Comparison of ENCODE assay signal across 23 mouse cellular contexts in the genomic region with DNA sequence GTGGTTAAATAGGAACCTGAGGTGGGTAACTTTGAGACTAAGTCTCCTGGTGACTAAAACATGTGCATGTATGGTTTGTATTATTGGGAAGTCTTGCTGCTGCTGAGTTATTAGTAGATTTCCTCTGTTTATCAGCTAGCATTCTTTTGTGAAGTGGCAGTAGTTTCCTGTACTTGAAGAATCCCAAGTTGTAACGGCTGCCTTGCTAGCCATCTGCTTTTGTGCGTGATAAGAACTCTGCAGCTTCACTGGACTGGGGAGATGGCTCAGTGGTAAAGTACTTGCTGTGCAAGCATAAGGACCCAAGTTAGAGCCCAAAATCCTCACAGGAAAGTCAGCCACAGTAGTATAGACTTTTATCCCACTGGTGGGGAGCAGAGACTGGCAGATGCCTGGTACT. TPM values are rescaled to one million over a fixed set of nuclear protein-coding genes. Genes with fewer than 3 reads are reported as not detected.
DNase-seq lines count a peak whose midpoint lies in the region; ATAC-seq and TF ChIP-seq lines count a peak whose summit lies in the region.
"Had no signal": no experiment of that assay in that cellular context is flagged by ENCODE, and none has a peak within 500 bp of the region (broad histone marks: within the 10 kb centered on the region; RNA-seq: fewer than 3 reads in every experiment).

No protein-coding gene starts in this region.

- DNase-seq in heart, adult 8-10 months (ENCODE audit: low spot score) = no peak
- DNase-seq in lung, postnatal 36 days = peak; percentile 15
- no peak for DNase-seq in lung, postnatal 0 days (ENCODE audit: low spot score)
- DNase-seq in liver, embryonic 14.5 days (ENCODE audit: low read depth in 3 of 3, low spot score in 3 of 3) = no peak
- no peak for DNase-seq in kidney, postnatal 10 days
- no peak for DNase-seq in kidney, adult 2 months
- DNase-seq: adrenal gland, postnatal 25 days; cerebellum, adult 9-11 months; gastrocnemius, postnatal 14 days; heart, adult 18-20 months; heart, postnatal 10 days; kidney, postnatal 4 days; right cerebral cortex, adult 18-20 months; right cerebral cortex, postnatal 4 days; thymus, postnatal 14 days had no signal

- TF ChIP-seq POLR2A in kidney, adult 2 months (IDR thresholded peaks at IDR 0.05; ENCODE audit: low read depth, low read length) = no peak

- H3K4me2 ChIP-seq in heart, embryonic 13.5 days = no peak overlapping the region
- no peak overlapping the region for H3K4me2 ChIP-seq in lung, postnatal 0 days (replicated peaks; ENCODE audit: low read depth, low read length)
- H3K4me2 ChIP-seq in liver, embryonic 14.5 days (ENCODE audit: low read depth) = no peak overlapping the region
- H3K4me2 ChIP-seq: forebrain, embryonic 15.5 days; limb, embryonic 13.5 days; neural tube, embryonic 15.5 days had no signal

- ATAC-seq in heart, embryonic 13.5 days (ENCODE audit: extremely low read depth, insufficient number of reproducible peaks, low FRiP score, low TSS enrichment) = no peak
- ATAC-seq in lung, postnatal 0 days = no peak
- 0 out of 2 replicates have a peak, but pooled peaks have one; percentile 57 for ATAC-seq in liver, embryonic 14.5 days (ENCODE audit: insufficient read depth)
- ATAC-seq: CD4-positive, CD25-positive, alpha-beta regulatory T cell, adult 4 months; forebrain, embryonic 15.5 days; inflammation-experienced regulatory T-cells, adult 6 months had no signal

- H3K27ac ChIP-seq in heart, embryonic 13.5 days (replicated peaks) = 0 out of 2 replicates have a peak overlapping the region, but pooled peaks have one; percentile 17
- H3K27ac ChIP-seq in lung, postnatal 0 days (ENCODE audit: low read length) = no peak overlapping the region
- no peak overlapping the region for H3K27ac ChIP-seq in liver, embryonic 14.5 days
- no peak overlapping the region for H3K27ac ChIP-seq in kidney, adult 2 months (ENCODE audit: insufficient read depth, low read depth, low read length)
- H3K27ac ChIP-seq: embryonic facial prominence, embryonic 10.5 days; forebrain, embryonic 15.5 days; limb, embryonic 13.5 days; midbrain, embryonic 10.5 days; neural tube, embryonic 15.5 days had no signal

- no peak for TF ChIP-seq EP300 in lung, postnatal 0 days (IDR thresholded peaks at IDR 0.05)
- peak; percentile 34; the same call in 1 of the 2 replicates for TF ChIP-seq EP300 in liver, embryonic 14.5 days (IDR thresholded peaks at IDR 0.05; ENCODE audit: low read depth)

- H3K9ac ChIP-seq in heart, embryonic 13.5 days = no peak overlapping the region
- no peak overlapping the region for H3K9ac ChIP-seq in lung, postnatal 0 days (replicated peaks; ENCODE audit: low read depth)
- H3K9ac ChIP-seq in liver, embryonic 14.5 days (replicated peaks) = no peak overlapping the region
- H3K9ac ChIP-seq: forebrain, embryonic 15.5 days; limb, embryonic 13.5 days; neural tube, embryonic 15.5 days had no signal

- peaks cover 72% of the 10 kb centered on the region for H3K36me3 ChIP-seq in heart, embryonic 13.5 days
- H3K36me3 ChIP-seq in lung, postnatal 0 days (ENCODE audit: insufficient read depth, low read length) = peaks cover 28% of the 10 kb centered on the region; the same call in 1 of the 2 replicates
- peaks cover 40% of the 10 kb centered on the region for H3K36me3 ChIP-seq in liver, embryonic 14.5 days (replicated peaks; ENCODE audit: control insufficient read depth, insufficient read depth, low read depth)
- H3K36me3 ChIP-seq in kidney, adult 2 months (ENCODE audit: control insufficient read depth, insufficient read depth, low read length) = peaks cover 5% of the 10 kb centered on the region

- no peak for TF ChIP-seq CTCF in lung, postnatal 0 days (IDR thresholded peaks at IDR 0.05)
- TF ChIP-seq CTCF in liver, embryonic 14.5 days (IDR thresholded peaks at IDR 0.05; ENCODE audit: low read depth) = no peak
- TF ChIP-seq CTCF in kidney, adult 2 months (conservative IDR thresholded peaks at IDR 0.05; ENCODE audit: insufficient read depth, insufficient read length, low read depth, low read length) = no peak

- peaks cover 15% of the 10 kb centered on the region for H3K4me1 ChIP-seq in heart, embryonic 13.5 days
- H3K4me1 ChIP-seq in lung, postnatal 0 days (ENCODE audit: insufficient read depth, low read depth, low read length) = no peaks in the 10 kb centered on the region
- H3K4me1 ChIP-seq in liver, embryonic 14.5 days (replicated peaks; ENCODE audit: control insufficient read depth in 2 of 2, insufficient read depth in 2 of 2, low read length in 1 of 2) = peaks cover 2 to 8% of the 10 kb centered on the region in 2 experiments
- H3K4me1 ChIP-seq in kidney, adult 2 months (ENCODE audit: control insufficient read depth, insufficient read depth, low read length) = no peaks in the 10 kb centered on the region

- H3K9me3 ChIP-seq in heart, embryonic 13.5 days = no peaks in the 10 kb centered on the region
- no peaks in the 10 kb centered on the region for H3K9me3 ChIP-seq in lung, postnatal 0 days (ENCODE audit: low read length)
- no peaks in the 10 kb centered on the region for H3K9me3 ChIP-seq in liver, embryonic 14.5 days (ENCODE audit: control insufficient read depth, low read length)
- H3K9me3 ChIP-seq: embryonic facial prominence, embryonic 10.5 days; forebrain, embryonic 15.5 days; limb, embryonic 13.5 days; midbrain, embryonic 10.5 days; neural tube, embryonic 15.5 days had no signal

- no peak overlapping the region for H3K4me3 ChIP-seq in heart, embryonic 13.5 days
- H3K4me3 ChIP-seq in lung, postnatal 0 days (ENCODE audit: low read depth, low read length) = no peak overlapping the region
- no peak overlapping the region for H3K4me3 ChIP-seq in liver, embryonic 14.5 days (ENCODE audit: insufficient read depth in 1 of 2, low read depth in 2 of 2, low read length in 2 of 2)
- H3K4me3 ChIP-seq in kidney, adult 2 months (ENCODE audit: insufficient read depth, low read depth, low read length) = no peak overlapping the region
- H3K4me3 ChIP-seq: embryonic facial prominence, embryonic 10.5 days; forebrain, embryonic 15.5 days; limb, embryonic 13.5 days; midbrain, embryonic 10.5 days; neural tube, embryonic 15.5 days had no signal

- WGBS in heart, embryonic 13.5 days = 28% methylated on average over 2 of the region's 2 CpGs
- 46% methylated on average over 2 of the region's 2 CpGs for WGBS in lung, postnatal 0 days
- WGBS in liver, embryonic 14.5 days (ENCODE audit: insufficient replicate concordance) = 20% methylated on average over 2 of the region's 2 CpGs
- WGBS in kidney, adult 2 months = 68% methylated on average over 2 of the region's 2 CpGs

- no peaks in the 10 kb centered on the region for H3K27me3 ChIP-seq in heart, embryonic 13.5 days (replicated peaks)
- H3K27me3 ChIP-seq in lung, postnatal 0 days (replicated peaks; ENCODE audit: insufficient read depth, low read length) = no peaks in the 10 kb centered on the region
- H3K27me3 ChIP-seq in liver, embryonic 14.5 days (ENCODE audit: control insufficient read depth, insufficient read depth, low read length) = no peaks in the 10 kb centered on the region
- H3K27me3 ChIP-seq in kidney, adult 2 months (replicated peaks; ENCODE audit: control insufficient read depth, insufficient read depth, low read length) = no peaks in the 10 kb centered on the region
- H3K27me3 ChIP-seq: forebrain, embryonic 15.5 days; limb, embryonic 13.5 days; neural tube, embryonic 15.5 days had no signal

RNA-seq across cellular contexts. Expression of gene Ccdc174, which starts 6.0 kb away (rescaled TPM):
- 22.3 and 24.0 TPM in 2 replicates for polyA plus RNA-seq in heart, embryonic 13.5 days (2015; fragmentation: Nextera tagmentation; extraction: Ambion mirVana)
- 10 to 100 TPM in 2 of 4 experiments, 1 to 10 TPM in 2; 6.9 to 14.2 (median 9.4) TPM for total RNA-seq in heart, adult 8-10 months (2022)
- polyA plus RNA-seq in lung, postnatal 0 days (2015; fragmentation: Nextera tagmentation; extraction: Ambion mirVana) = 32.2 and 32.7 TPM in 2 replicates
- 3.6 and 6.8 TPM in 2 replicates for polyA plus RNA-seq in liver, embryonic 14.5 days (2012; rRNA removed)
- polyA plus RNA-seq in liver, embryonic 14.5 days (2014; fragmentation: Nextera tagmentation; extraction: Ambion mirVana) = 10.9 and 13.9 TPM in 2 replicates
- 3.3 and 4.2 TPM in 2 replicates for polyA plus RNA-seq in kidney, adult 2 months (2012; rRNA removed)

RNA-seq across cellular contexts. Expression of gene 4930590J08Rik, which starts 18.8 kb away (rescaled TPM):
- polyA plus RNA-seq in heart, embryonic 13.5 days (2015; fragmentation: Nextera tagmentation; extraction: Ambion mirVana) = 0.15 and 0.27 TPM in 2 replicates
- under 1 TPM; 0.14 to 0.83 (median 0.63) TPM for total RNA-seq in heart, adult 8-10 months (2022)
- polyA plus RNA-seq in lung, postnatal 0 days (2015; fragmentation: Nextera tagmentation; extraction: Ambion mirVana) = 0.19 TPM in 2 replicates
- polyA plus RNA-seq in liver, embryonic 14.5 days (2012; rRNA removed) = 0.06 and 0.17 TPM in 2 replicates
- polyA plus RNA-seq in liver, embryonic 14.5 days (2014; fragmentation: Nextera tagmentation; extraction: Ambion mirVana) = 0.11 TPM in 1 of 2 replicates, not detected in the other
- 0.19 and 0.26 TPM in 2 replicates for polyA plus RNA-seq in kidney, adult 2 months (2012; rRNA removed)

RNA-seq across cellular contexts. Expression of gene Grip2, which starts 56.8 kb away (rescaled TPM):
- polyA plus RNA-seq in heart, embryonic 13.5 days (2015; fragmentation: Nextera tagmentation; extraction: Ambion mirVana) = 6.7 and 7.4 TPM in 2 replicates
- total RNA-seq in heart, adult 8-10 months (2022) = 10 to 100 TPM in 1 of 4 experiments, 1 to 10 TPM in 3; 5.2 to 10.4 (median 7.1) TPM
- 0.16 and 0.35 TPM in 2 replicates for polyA plus RNA-seq in lung, postnatal 0 days (2015; fragmentation: Nextera tagmentation; extraction: Ambion mirVana)
- 0.01 and 0.03 TPM in 2 replicates for polyA plus RNA-seq in liver, embryonic 14.5 days (2012; rRNA removed)
- not detected in 2 replicates for polyA plus RNA-seq in liver, embryonic 14.5 days (2014; fragmentation: Nextera tagmentation; extraction: Ambion mirVana)
- 3.8 and 6.4 TPM in 2 replicates for polyA plus RNA-seq in kidney, adult 2 months (2012; rRNA removed)
